Mouse (Mus musculus) layer of hippocampus, adult 11-12 months (tissue): ENCODE measurements around the gene Ankdd1b.

ENCODE experiments used
- DNase-seq: peaks from one replicate; pipeline ENCODE4 v3.0.0; 2022; ENCODE audit warnings: low spot score

Gene Ankdd1b

DNA sequence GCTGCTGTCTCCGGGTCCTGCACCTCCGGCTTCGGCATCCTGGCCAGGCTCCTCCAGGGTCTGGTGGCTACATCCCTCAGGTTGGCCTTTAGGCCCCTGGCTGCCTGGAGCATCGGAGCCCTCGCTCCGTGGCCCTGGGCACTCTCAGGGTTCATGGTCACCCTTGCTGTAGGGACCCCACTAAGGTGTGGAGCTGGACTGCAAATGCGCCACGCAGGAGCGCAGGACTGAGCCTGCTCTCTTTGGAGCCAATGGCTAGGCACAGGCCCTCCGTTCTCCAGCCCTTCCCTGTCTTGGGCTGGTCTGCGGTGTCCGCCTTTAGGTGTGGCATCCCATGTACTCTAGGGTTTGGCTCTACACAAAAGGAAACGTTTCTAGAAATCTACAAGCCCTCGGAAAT lies at the start of gene Ankdd1b:
Gene Ankdd1b, minus strand, starts transcription at position 242 of the 400 bp plus-strand sequence.
- DNase-seq, result no peak

DNA sequence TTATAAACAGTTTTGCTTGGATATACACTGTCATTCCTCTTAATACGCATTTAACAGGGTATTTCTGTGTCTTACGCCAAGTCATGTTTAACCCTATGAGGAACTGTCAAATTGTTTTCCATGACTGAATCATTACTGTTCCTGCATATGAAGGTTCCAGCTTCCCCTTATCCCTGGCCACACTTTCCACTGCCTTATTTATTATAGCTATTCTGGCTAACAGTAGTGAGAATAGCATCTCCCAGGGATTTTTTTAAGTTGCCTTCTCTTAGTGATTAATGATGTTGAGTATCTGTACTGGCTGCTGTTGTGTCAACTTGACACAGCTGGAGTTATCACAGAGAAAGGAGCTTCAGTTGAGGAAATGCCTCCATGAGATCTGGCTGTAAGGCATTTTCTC lies 46.3 kb upstream of the Ankdd1b start:
- no peak for DNase-seq

DNA sequence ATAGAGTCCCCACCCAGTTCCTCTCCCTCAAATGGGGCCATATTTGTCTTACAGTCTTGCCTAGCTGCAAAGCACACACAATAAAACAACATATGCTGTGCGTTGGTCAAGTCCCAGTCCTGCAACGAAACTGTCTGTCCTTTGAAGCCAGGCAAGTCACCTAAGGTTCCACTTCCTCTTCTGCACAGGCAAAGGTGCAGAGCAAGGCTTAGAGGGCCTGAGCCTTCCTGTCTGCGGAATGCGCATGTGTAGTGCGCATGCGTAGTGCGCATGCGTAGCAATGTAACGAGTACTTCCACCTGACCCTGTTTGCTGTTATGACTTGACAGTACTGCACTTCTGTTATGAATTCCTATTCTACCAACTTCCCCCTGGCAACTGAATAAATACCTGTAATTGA lies 45.3 kb upstream of the Ankdd1b start:
- no peak for DNase-seq

DNA sequence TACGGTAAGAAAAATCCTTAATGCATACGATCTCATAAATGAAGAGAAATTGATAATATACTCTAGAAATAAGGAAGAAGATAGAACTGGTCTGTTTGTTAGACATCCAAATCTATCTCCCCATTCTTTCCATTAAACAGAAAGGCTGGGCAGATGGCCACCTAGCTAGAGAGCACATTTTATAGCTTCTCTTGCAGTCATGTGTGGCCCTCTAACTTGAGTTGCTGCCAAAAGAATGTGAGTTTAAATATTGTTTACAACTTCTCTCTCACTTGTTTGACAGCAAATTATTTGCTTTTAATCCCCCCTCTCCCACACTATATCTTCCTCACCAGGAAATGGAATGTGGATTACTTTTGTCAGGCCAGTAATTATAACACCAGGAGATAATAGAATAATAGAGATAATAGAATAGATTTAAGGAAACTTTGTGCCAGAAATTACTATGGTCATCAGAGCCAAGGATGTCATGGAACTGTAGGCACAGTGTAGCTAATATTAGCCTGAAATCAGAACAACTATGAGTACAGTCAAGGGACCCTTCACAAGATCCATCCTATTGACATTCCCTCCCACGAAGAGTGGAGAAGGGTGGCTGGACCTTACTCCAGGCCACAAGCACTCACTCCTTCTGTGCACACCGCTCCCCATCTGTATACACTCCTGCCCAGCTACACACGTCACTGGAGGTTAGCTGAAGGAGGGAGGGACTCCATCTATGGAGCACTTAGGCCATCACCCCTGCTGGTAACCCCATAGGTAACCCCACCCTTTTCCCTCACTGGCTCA lies 43.4 kb upstream of the Ankdd1b start:
- DNase-seq, result no peak

DNA sequence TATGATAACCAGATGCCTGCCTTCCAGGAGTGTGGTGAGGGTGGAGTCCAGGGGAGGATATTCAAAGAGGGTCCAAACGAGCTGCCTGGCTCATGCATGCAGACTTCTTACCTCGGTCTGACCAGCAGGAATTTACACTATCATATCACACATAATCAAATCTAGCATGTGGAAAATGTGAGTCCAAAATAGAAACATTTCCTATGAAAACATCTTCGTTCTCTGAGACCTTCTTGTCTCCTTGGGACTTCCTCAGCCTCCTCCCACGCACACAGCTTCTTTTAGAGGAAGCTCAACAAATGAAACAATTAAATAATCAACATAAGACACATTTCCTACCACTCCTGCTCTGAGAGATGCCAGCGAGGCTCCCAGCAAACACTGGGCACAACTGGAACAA lies 40.9 kb upstream of the Ankdd1b start:
- no peak for DNase-seq

DNA sequence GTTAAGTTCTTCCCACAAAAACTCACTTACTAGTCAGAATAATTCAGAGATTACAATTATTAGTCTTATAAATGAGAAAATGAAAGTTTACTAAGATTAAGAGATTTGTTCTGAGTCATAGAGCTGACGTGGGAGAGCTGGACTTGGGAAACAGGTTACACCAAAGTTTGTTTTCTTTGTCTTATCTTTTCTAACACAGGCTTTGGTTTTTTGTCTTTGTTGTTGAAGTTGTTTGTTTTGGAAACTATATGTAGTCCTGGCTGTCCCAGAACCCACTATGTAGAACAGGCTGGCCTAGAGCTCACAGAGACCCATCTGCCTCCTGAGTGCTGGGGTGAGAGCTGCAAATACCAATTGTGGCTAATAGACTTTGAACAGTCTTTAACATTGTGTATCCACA lies 40.3 kb upstream of the Ankdd1b start:
- no peak for DNase-seq

DNA sequence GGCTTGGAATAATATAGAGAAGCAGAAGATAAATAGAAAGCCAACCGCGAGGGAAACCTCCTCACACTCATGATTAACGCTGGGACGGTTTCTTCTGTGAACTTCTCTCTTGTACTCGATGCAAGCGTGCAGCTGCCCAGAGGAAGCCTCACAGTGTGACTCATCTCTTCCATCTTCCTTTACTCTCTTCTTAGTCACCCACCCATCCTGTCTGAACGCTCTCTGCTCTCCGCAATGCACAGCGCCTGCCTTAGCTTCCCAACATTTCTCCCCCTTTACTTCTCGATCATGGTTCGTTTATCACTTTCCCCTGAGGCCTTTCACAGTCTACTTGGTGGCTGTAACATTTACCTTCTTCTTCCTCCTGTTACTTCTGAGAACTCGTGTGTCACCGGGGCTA lies 39.6 kb upstream of the Ankdd1b start:
- no peak for DNase-seq

DNA sequence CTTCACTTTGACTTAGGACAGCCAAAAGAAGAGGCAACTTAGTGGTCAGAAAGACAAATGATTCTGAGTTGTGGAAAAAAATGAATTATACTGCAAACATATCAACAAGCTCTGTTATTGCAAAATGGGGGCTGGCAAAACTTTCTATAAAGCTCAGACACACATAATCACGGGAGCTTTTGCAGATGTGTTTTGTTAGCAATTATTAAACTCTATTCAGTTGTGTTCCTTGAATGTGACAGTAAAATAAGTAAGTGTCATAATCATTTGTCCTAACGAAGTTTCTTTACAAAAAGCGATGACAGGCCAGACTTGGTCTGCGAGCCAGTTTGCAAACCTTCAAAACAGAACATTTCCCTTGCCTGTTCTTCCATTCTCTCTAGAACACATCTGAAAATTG lies 36.5 kb upstream of the Ankdd1b start:
- DNase-seq, result no peak

DNA sequence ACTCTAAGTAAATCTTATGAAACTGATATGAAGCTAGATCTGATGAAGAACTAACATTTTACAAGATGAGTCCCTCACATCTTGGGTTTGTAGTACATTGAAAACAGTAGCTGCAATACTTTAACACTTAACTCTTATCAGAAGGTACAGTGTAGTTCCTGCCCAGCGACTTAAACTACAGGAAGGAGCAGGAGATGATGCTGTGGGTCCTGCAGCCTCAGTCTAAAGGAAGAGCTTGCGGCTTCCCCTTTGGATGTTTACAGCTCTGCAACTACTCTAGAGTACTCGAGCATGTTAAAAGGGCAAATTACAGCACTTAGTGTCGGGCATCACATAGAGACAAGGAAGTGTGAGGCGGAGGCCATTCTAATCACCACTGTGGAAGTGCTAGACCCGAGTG lies 35.3 kb upstream of the Ankdd1b start:
- no peak for DNase-seq

DNA sequence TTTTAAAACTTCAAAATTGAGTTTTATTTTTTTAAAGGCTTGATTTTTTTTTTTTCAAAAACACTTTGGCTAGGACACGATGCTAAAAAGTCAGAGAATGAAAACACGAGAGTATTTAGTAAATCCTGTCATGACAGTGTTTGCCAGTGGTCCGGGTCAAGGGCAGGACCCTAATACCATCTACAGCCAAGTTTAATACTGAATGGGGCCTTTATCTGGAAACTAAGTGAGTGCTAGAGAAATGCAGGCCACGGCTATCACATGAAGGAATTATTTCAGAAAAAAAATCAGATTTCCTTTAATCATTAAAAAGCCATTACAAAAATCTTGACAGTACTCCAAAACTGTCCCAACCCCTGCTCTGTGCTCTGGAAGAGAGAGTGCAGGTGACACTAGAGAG lies 34.7 kb upstream of the Ankdd1b start:
- no peak for DNase-seq

DNA sequence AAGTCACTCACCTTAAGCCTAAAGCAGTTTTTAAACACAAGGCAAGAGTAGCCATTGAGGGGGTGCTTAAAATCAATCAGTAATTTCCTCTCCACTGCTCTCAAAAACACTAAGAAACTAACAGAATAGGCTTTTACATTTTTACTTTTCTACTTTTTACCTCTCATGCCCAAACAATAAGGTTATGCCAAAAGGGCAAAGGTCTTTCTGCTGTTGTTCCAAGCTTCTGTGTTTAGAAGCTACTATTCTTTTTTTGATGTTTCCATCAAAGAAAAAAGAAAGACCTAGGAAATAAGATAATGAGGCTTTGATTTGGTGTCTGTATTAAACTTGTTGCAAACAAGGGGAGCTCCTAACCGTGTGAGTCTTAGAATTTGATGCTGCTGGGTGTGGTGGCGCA lies 28.9 kb upstream of the Ankdd1b start:
- DNase-seq, result no peak

DNA sequence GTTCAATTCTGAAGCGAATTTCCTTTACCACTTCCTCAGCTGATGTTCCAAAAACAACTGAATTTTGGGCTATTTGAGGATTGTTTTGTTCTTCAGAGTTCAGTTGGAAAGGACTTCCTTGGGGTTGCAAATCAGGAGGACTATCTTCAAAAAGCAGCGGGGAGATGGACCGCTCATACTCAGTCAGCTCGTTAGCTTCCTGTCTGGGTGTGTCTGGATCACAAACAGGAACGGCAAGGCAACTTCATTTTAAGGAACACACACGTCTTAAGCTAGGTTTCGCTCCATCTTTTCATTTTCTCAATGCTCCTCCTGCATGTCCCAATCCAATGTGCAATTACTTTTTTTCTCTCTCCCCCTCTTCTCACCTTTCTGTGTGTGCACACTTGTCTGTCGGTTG lies 25.6 kb upstream of the Ankdd1b start:
- no peak for DNase-seq

DNA sequence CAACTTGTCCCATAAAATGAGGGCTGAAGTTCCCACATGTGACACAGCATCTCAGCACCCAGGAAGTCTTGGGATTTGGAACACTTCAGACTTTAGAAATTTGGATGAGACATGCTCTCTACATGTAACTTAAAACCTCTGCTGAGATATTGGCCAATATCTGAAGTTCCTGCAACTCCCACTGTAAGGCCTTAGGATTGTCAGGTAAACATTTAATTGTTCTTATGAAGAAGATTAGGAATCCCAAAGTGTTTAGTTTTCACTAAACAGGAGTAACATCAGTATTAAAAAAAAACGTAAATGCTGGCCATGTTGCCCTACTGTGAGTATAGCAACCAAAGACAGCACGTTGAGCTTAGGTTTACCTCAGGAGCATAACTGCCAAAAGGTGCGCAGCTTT lies 19.4 kb upstream of the Ankdd1b start, which contains the start of gene Gm17622:
Gene Gm17622, plus strand, starts transcription at position 301 of the 400 bp plus-strand sequence.
- DNase-seq, result no peak

DNA sequence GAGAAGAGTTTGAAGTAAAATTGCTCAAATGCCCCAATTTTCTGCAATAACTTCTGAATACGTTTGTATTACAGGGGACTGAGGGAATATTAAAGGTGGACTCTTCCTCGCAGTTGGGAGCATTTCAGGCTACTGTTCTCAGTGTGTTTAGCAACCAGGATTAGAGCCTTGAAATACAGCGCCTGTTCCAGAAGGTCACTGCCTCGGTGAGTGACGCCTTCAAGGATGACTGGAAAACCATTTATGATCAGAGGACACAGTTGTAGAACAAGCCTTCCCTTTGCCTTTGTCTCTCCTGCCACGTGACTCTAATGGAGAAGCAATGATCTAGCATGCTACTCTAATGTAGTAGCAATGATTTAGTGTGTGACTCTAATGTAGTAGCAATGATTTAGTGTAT lies 17.0 kb upstream of the Ankdd1b start:
- DNase-seq, result no peak

DNA sequence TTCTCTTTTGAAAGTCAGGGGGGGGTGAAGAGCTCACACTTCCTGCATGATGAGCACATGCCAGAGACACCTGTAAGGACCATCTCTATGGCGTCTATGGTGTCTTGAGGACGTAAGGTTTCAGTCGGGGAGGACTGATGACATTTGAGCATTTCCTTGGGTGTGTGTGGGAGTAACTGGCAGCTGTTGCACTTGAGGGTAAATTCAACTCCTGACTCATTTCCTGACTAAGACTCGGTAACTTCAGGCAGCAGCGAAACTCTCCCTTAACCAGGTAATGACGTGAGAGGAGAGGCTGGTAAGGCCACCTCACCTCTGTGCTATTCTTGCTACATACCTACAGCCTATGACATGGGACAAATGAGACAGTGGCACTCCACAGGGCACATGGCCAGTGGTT lies 16.2 kb upstream of the Ankdd1b start:
- no peak for DNase-seq

DNA sequence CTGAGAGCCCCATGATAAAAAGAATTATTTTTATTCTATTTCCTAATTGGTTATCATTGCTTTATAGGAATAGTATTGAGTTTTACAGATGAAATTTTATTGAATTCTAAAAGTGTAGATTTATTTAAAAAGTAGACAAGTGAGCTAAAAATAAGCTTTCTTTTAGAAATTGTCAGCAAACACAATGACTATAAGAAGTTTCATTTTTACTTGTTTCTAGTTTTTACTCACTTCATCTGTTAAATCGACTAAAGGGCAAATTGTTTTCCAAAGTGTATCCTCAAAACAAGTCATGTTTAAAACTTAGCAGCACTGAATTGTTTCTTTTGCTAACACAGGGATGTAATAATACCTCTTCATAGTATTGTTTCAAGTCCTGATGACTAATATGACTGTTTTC lies 8.0 kb upstream of the Ankdd1b start:
- no peak for DNase-seq

DNA sequence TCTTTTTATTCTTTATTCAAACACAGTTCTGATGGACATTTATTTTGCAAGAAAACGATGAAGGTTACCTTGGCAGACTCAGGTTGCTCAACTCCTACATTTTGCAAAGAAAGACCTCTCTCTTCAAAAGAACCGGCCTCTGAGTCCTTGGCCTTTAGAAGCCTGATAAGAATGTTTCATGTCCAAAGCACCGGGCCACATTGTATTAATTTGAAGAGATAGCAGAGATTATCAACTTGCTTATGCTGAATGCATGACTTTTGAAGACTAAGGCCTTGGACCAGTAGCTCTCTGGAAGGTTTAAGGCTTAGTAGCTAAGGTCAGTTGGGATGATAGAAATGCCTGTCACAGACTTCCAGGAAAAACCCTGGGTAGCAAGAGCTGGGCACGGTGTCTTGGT lies 6.2 kb upstream of the Ankdd1b start:
- DNase-seq, result no peak

DNA sequence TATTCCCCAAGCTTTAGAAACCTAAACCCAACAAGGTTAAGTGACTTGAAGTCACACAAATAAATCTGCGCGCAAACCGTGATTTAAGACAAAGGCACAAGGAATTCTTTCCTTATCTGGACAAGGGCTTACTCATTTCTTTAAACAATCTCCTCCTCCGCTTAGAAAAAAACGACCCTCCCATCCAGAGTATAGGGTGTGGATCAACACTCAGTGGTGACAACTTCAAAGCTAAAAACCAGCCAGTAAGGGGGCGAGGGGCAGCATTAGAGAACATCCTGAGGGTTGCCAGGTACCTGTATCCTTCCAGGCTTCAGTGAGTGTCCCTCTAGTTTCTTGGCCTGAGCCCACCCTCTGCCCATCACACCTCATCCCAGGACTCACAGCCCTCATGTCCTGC lies 442 bp downstream of the Ankdd1b start:
- no peak for DNase-seq

DNA sequence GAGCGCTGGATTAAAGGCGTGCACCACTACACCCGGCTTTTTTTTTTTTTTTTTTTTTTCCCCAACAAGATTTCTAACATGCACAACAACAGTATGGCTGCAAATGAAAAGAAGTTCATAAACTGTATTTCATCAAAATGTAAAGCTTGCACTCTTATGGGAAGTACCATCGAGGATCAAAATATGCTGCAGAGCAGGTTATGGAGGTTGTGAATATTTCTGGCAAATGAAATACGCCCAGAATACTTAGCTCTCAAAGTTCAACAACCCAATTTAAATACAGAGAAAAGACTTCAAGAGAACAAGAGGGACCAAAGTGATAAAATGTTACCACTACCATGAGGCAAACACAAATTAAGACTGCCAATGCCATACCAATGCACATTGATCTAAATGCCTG lies 2.3 kb downstream of the Ankdd1b start:
- no peak for DNase-seq

DNA sequence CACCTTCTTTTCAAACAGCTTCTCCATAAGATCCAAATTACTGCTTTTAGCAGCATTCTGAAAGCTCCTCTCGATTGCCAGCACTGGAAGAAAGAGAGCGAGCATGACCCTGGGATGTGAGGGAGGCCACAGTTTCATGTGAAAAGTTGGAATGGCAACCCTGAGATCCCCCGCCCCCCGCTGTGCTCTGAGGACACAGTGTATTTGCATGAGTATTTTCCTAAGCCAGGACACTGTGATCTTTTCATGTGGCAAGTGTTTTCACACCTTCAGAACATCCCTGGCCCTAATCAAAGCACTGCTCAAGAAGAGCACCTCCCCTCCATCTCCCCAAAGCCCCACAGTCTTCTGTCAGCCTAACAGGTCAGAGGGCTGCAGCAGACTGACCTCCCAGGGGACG lies 5.7 kb downstream of the Ankdd1b start:
- DNase-seq, result no peak

DNA sequence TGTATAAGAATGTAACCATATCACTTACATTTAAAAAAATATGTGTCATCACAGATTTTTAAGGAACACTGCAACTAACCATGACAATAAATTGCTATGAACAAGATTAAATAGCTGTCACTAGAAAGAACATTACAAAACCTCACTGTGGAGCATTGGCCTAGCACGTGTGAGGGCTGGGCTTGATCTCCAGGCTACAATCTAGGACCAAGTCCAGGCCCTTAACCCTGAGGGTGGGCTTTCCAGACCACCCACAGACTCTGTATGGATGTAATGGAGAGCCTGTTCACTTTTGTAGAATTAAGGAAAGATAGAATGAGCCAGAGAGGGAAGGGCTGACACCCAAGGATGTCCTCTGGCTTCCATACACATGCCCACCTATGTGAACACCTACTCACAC lies 8.4 kb downstream of the Ankdd1b start:
- no peak for DNase-seq

DNA sequence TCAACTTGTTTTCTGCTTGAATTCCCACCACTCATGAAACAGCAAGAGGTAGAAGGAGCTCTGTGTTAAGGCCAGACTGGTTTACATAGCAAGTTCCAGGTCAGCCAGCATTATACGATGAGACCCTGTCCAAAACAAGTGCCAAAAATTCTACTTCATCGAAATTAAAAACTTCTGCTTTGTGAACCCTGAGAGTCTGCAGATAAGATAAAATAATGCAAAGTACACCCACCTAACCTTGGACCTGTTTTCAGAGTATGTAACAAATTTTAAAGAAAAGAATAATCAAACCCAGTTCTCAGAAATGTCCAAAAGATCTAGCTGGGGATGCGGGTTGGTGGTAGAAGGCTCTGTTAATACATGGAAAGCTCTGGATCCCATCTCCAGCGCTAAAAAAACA lies 12.4 kb downstream of the Ankdd1b start:
- DNase-seq, result no peak

DNA sequence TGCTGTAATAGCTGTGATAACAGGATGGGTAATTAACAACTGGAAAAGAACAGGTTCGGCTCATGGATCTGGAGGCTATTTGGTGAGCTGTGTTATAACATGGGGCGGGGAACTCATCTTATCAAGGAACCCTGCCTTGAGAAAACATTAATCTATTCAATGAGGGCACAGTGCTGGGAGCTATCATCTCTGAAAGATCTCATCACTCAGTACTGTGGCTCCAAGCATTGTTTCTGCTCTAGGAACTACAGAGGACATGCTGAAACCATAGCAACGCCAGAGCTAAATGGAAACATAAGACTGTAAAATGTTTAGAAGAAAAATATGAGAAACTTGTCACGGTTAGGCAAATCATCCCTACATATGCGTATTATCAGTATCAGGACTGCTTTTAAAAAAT lies 13.0 kb downstream of the Ankdd1b start:
- no peak for DNase-seq

DNA sequence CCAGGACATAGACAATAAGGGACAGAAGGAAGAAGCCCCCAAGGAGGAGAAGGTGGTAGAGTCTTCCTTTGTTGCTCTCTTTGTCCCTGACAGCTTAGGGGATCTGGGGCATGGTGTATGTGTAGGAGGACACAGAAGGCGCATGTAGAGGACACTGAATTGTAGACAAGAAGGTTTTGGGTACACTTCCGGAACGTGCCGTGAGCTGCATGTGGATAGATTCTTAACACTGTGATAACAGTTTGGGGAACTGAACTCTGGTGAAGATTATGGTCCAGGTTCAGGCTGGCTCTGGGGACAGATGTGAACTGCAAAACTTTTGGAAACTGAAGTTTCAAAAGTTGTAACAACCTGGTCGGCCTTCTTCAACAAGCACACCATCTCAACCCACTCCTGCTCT lies 13.4 kb downstream of the Ankdd1b start:
- DNase-seq, result no peak

DNA sequence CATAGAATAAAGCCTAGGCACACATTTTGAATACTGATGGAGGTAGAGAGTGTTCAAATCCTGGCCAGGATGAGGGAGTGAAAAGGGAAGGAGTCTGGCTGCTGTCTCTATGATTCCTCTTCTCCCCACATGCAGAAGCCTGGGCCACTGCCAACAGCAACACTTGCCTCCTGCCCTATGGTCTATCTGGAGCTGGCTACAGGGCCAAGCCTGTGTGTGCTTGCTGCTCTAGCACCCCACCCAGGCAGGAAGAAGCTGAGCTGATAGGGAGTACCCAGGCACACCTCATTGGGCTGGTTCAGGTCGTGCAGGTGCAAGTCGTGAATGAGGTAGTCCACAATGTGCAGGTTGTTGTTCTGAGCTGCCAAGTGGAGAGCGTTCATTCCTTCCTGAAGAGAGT lies 16.7 kb downstream of the Ankdd1b start:
- DNase-seq, result no peak
